Mouse (Mus musculus) spleen, adult 2 months (tissue): ENCODE results near the gene Gpalpp1. TPM values are rescaled to one million over a fixed set of nuclear protein-coding genes. Genes with fewer than 3 reads are reported as not detected.

Experiments used
- DNase-seq, 2 experiments: peaks; one replicate each; pipeline versions ENCODE4 v3.0.0 to v3.0.0-alpha.2; 2012 to 2021; ENCODE audit warnings: low spot score in 2 of 2, low read depth in 1 of 2
- H3K27ac ChIP-seq: fragments of 200-500 bp; 2 replicates; pipeline ENCODE4 v1.5.1; 2012; ENCODE audit warnings: low read length, inconsistent platforms; ENCODE audit not compliant: insufficient read depth
- H3K27me3 ChIP-seq: fragments of 200-500 bp; 2 replicates; pipeline ENCODE4 v1.6.1; 2012; ENCODE audit warnings: mild to moderate bottlenecking, moderate library complexity, low read length, inconsistent platforms; ENCODE audit not compliant: control insufficient read depth, insufficient read depth
- H3K36me3 ChIP-seq: fragments of 200-500 bp; 2 replicates; pipeline ENCODE4 v1.6.1; 2012; ENCODE audit warnings: mild to moderate bottlenecking, low read length, inconsistent platforms; ENCODE audit not compliant: control insufficient read depth, insufficient read depth
- H3K4me1 ChIP-seq: fragments of 200-500 bp; 2 replicates; pipeline ENCODE4 v1.6.1; 2011; ENCODE audit warnings: inconsistent platforms; ENCODE audit not compliant: control insufficient read depth, insufficient read depth, insufficient read length
- H3K4me3 ChIP-seq: fragments of 200-500 bp; 2 replicates; pipeline ENCODE4 v1.5.1; 2011; ENCODE audit warnings: mild to moderate bottlenecking, inconsistent platforms; ENCODE audit not compliant: insufficient read depth, insufficient read length; ENCODE audit errors: extremely low read depth
- CTCF ChIP-seq: fragments of 200-500 bp; IDR thresholded peaks from 2 replicates; pipeline ENCODE4 v1.5.1; 2011; ENCODE audit warnings: mild to moderate bottlenecking, inconsistent platforms; ENCODE audit not compliant: insufficient read depth, insufficient read length, insufficient replicate concordance; ENCODE audit errors: extremely low read depth
- POLR2A ChIP-seq: fragments of 200-500 bp; IDR thresholded peaks from 2 replicates; pipeline ENCODE4 v1.6.1; 2011; ENCODE audit warnings: low read depth, low read length, inconsistent platforms
- WGBS: fragments of 180-500 bp; shearing (Covaris S2); methylation state at CpG from one replicate; pipeline ENCODE4 v1.1.7; 2018; 5-methylcytosine and 5-hydroxymethylcytosine counted together
- polyA plus RNA-seq: library from polyadenylated mRNA; depleted of rRNA; stranded (reverse); fragments of >200 nt; gene quantifications from 2 replicates; pipeline ENCODE4 v1.2.3, GENCODE M21; 2012

Gene Gpalpp1
- polyA plus RNA-seq, 1 experiment: 2.7 TPM

GRCm38 (mm10) chr14:76151011-76151410 is 40.5 kb upstream of the Gpalpp1 start:
- Histone ChIP-seq H3K4me1 (no peaks in the 10 kb centered on the region), H3K27me3 (no peaks in the 10 kb centered on the region), H3K4me3 (no peak overlapping the region), H3K36me3 (no peaks in the 10 kb centered on the region), H3K27ac (no peak overlapping the region)
- TF ChIP-seq CTCF (no peak), POLR2A (no peak)
- WGBS: 55% methylated on average over 2 of the region's 2 CpGs
- DNase-seq: no peak

GRCm38 (mm10) chr14:76150499-76150898 is 39.9 kb upstream of the Gpalpp1 start:
- Histone ChIP-seq H3K4me3 (no peak overlapping the region), H3K27ac (no peak overlapping the region), H3K27me3 (no peaks in the 10 kb centered on the region), H3K36me3 (no peaks in the 10 kb centered on the region), H3K4me1 (no peaks in the 10 kb centered on the region)
- DNase-seq: no peak
- 88% methylated on average over 11 of the region's 11 CpGs for WGBS
- TF ChIP-seq CTCF (no peak), POLR2A (no peak)

- Histone ChIP-seq H3K27ac (no peak overlapping the region), H3K36me3 (no peaks in the 10 kb centered on the region), H3K4me3 (no peak overlapping the region), H3K27me3 (no peaks in the 10 kb centered on the region), H3K4me1 (no peaks in the 10 kb centered on the region)
- DNase-seq: no peak
- TF ChIP-seq CTCF (no peak), POLR2A (no peak)
- 52% methylated on average over 13 of the region's 13 CpGs for WGBS
Measured at GRCm38 (mm10) chr14:76149531-76150179, 39.1 kb upstream of the Gpalpp1 start.

- DNase-seq: no peak
- Histone ChIP-seq H3K27me3 (no peaks in the 10 kb centered on the region), H3K27ac (no peak overlapping the region), H3K36me3 (no peaks in the 10 kb centered on the region), H3K4me3 (no peak overlapping the region), H3K4me1 (no peaks in the 10 kb centered on the region)
- 83% methylated on average over 10 of the region's 10 CpGs for WGBS
- no peak for TF ChIP-seq CTCF
Measured at GRCm38 (mm10) chr14:76148294-76148693, 37.7 kb upstream of the Gpalpp1 start.

- TF ChIP-seq CTCF: no peak
- no peak for TF ChIP-seq POLR2A
- H3K27ac ChIP-seq: no peak overlapping the region
- H3K4me1 ChIP-seq: no peaks in the 10 kb centered on the region
- 80% methylated on average over 6 of the region's 6 CpGs for WGBS
- no peaks in the 10 kb centered on the region for H3K27me3 ChIP-seq
- DNase-seq: no peak
- H3K36me3 ChIP-seq: no peaks in the 10 kb centered on the region
- no peak overlapping the region for H3K4me3 ChIP-seq
Measured at GRCm38 (mm10) chr14:76147061-76147460, 36.5 kb upstream of the Gpalpp1 start.

- no peak overlapping the region for H3K4me3 ChIP-seq
- 75% methylated on average over 7 of the region's 7 CpGs for WGBS
- no peak for TF ChIP-seq POLR2A
- no peak for TF ChIP-seq CTCF
- DNase-seq: no peak
- H3K4me1 ChIP-seq: no peaks in the 10 kb centered on the region
- H3K27me3 ChIP-seq: no peaks in the 10 kb centered on the region
- H3K36me3 ChIP-seq: no peaks in the 10 kb centered on the region
- H3K27ac ChIP-seq: no peak overlapping the region
Measured at GRCm38 (mm10) chr14:76145868-76146267, 35.3 kb upstream of the Gpalpp1 start.

- TF ChIP-seq POLR2A: no peak
- DNase-seq: no peak
- no peak overlapping the region for H3K4me3 ChIP-seq
- no peak overlapping the region for H3K27ac ChIP-seq
- H3K4me1 ChIP-seq: no peaks in the 10 kb centered on the region
- H3K27me3 ChIP-seq: no peaks in the 10 kb centered on the region
- 92% methylated on average over 1 of the region's 1 CpGs for WGBS
- no peaks in the 10 kb centered on the region for H3K36me3 ChIP-seq
Measured at GRCm38 (mm10) chr14:76145248-76145647, 34.7 kb upstream of the Gpalpp1 start.
